Mouse (Mus musculus): ENCODE measurements at regions not wholly inside any gene's neighbourhood (a gene's known extent, or its start where the extent isn't known, plus 50 kb on each side); places are given as distances from the start of the nearest gene placed in this dataset.
A peak's percentile ranks its signal among the peaks of the same experiment; 100 is the strongest.
"Not testable (repeated sequence)": the region's sequence is repeated elsewhere in the genome, so short reads cannot be mapped to it uniquely, and the experiment has no call there.

DNA sequence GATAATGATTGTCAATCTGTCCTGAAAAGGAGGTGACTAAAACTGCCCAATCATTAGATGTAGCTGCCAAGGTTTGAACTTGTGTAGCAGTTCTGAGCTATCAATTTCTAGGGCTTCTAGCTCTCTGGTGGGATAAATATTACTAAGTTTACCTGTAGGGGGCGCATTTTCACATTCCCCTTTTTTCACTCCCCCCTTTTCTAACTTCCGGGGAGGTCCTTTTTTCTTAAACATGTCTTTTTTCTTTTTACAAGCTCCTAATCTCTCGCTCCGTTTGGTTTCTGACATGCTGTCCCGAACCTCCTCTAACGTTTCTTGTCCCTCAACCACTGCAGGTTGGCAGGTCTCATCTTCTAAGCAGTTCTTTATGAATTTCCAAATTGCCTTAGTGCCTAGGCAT is 2129.0 kb downstream of the Cntnap5b start:
- not testable (repeated sequence) for H3K4me3 ChIP-seq (ENCODE audit: low read depth, low read length); H3K36me3 ChIP-seq (replicated peaks); H3K9me3 ChIP-seq (replicated peaks); ATAC-seq (ENCODE audit: extremely low read depth, insufficient number of reproducible peaks, low FRiP score, poor library complexity, severe bottlenecking); DNase-seq (ENCODE audit: low spot score); H3K27me3 ChIP-seq (ENCODE audit: insufficient read depth, low read length); H3K4me1 ChIP-seq (ENCODE audit: insufficient read depth, low read depth, low read length)

DNA sequence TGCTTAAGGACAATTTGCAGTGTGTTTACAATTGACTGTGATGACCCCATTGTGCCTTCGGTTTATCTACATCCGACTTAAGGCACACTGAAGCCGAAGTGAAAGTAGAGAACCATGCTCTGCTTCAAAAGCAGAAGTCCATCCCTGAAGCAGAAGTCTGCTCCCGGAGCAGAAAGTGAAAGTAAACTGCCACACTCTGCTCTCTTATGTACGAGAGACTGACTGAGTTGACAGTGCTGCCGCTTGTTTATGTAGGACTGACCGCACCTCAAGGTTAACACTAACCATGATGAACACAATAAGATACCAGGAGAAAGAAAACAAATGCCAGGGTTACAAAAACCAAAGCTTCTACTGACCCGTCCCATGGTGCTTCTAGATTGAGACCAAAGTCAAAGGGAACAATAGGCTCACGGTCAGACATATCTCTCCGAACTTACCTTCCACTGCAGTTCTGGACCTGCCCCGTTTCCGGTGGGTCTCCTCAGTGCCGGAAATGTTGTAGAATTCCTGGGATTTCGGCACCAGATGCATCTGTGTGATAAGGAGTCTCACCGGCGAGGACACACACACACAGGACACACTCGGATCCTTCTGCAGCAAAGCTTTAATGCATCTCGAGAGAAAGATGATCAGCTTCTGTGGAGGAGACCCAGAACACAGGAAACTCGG is 2129.7 kb downstream of the Cntnap5b start:
- not testable (repeated sequence) for DNase-seq (ENCODE audit: low spot score)

DNA sequence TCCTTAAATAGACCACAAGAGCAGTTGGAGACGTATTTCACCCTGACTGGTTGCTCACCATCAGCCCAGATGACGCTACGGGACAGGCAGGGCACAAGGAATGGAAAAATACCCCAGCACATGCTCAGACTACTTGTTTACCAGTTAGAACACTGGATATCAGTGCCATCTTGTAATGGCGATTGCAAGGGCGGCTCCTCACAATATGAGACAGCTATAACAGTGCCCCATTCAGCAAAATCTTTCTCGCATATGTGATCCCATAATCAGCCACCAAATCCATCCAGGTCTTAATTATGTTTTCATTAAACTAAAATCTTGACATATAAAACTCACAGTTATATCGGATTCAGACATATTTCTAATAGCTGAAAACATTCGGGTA is 2130.3 kb downstream of the Cntnap5b start:
- not testable (repeated sequence) for ATAC-seq (ENCODE audit: extremely low read depth, insufficient number of reproducible peaks, low FRiP score, poor library complexity, severe bottlenecking); H3K36me3 ChIP-seq (replicated peaks); H3K4me1 ChIP-seq (ENCODE audit: insufficient read depth, low read depth, low read length); H3K4me3 ChIP-seq (ENCODE audit: low read depth, low read length); DNase-seq (ENCODE audit: low spot score); H3K9me3 ChIP-seq (replicated peaks); H3K27me3 ChIP-seq (ENCODE audit: insufficient read depth, low read length)

More for the DNA sequence above, 2129.7 kb downstream of the Cntnap5b start:
- ATAC-seq (ENCODE audit: extremely low read depth, insufficient number of reproducible peaks, low FRiP score, poor library complexity, severe bottlenecking), result peak; percentile 28; the same call in 1 of the 2 replicates
- not testable (repeated sequence) for H3K4me1 ChIP-seq (ENCODE audit: insufficient read depth, low read depth, low read length); H3K4me3 ChIP-seq (ENCODE audit: low read depth, low read length); H3K36me3 ChIP-seq (replicated peaks); H3K27me3 ChIP-seq (ENCODE audit: insufficient read depth, low read length); H3K9me3 ChIP-seq (replicated peaks)

DNA sequence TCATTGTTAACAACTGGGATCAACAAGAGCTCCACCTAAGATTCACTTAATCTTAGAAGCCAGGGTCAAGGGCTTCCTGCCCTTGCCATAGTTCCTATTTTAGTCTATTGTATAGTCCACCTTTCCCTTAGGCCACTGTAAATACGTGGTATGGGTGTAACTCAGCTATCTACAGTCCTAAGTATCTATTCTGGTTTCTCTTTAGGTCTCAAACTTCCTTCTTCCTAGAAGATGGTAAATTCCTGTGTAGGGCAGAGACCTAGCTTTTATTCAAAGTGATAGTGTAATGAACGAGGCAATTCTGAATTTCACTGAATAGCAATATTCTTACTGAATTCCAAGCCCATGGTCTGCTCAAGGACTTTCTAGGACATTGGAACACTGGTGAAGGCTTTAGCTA is 2144.4 kb downstream of the Cntnap5b start:
- H3K4me3 ChIP-seq (ENCODE audit: low read depth, low read length); H3K27me3 ChIP-seq (ENCODE audit: insufficient read depth, low read length); H3K4me1 ChIP-seq (ENCODE audit: insufficient read depth, low read depth, low read length); H3K36me3 ChIP-seq (replicated peaks); H3K9me3 ChIP-seq (replicated peaks); DNase-seq (ENCODE audit: low spot score); ATAC-seq (ENCODE audit: extremely low read depth, insufficient number of reproducible peaks, low FRiP score, poor library complexity, severe bottlenecking): not testable (repeated sequence)

DNA sequence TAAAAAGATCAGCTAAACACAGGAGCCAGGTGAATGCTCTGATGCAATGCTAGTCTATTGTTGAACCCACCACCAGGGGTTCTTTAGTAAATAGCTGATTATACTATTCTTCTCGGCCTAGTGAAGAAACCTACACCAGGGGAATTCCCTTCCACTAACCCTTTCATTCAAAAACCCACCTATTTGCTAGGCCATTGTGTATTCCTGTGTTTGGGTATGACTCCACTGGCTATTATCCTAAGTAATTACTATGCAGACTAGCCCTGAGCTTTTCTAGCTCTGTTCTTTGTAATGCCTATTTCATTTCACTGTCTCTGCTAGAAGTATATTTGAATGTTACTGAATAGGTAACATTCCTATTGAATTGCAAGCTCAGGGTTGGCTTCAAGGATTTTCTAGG is 2146.3 kb downstream of the Cntnap5b start:
- TF ChIP-seq POLR2AphosphoS5 (IDR thresholded peaks at IDR 0.05; ENCODE audit: insufficient replicate concordance, low read depth, low read length) (no peak), GATA1 (IDR thresholded peaks at IDR 0.05; ENCODE audit: borderline replicate concordance, low read length) (no peak), TAL1 (conservative IDR thresholded peaks at IDR 0.05; ENCODE audit: low read depth, low read length) (no peak), GATA2 (IDR thresholded peaks at IDR 0.05; ENCODE audit: borderline replicate concordance, low read depth, low read length) (no peak), CTCF (IDR thresholded peaks at IDR 0.05; ENCODE audit: low read depth, low read length) (no peak)
- Histone ChIP-seq H3K36me3 (replicated peaks) (no peaks in the 10 kb centered on the region), H3K4me3 (ENCODE audit: low read depth, low read length) (no peak overlapping the region), H3K27me3 (ENCODE audit: insufficient read depth, low read length) (no peaks in the 10 kb centered on the region), H3K9me3 (replicated peaks) (no peaks in the 10 kb centered on the region; the same call in 1 of the 2 replicates), H3K4me1 (ENCODE audit: insufficient read depth, low read depth, low read length) (no peaks in the 10 kb centered on the region)
- DNase-seq (ENCODE audit: low spot score), result no peak
- no peak for ATAC-seq (ENCODE audit: extremely low read depth, insufficient number of reproducible peaks, low FRiP score, poor library complexity, severe bottlenecking)

DNA sequence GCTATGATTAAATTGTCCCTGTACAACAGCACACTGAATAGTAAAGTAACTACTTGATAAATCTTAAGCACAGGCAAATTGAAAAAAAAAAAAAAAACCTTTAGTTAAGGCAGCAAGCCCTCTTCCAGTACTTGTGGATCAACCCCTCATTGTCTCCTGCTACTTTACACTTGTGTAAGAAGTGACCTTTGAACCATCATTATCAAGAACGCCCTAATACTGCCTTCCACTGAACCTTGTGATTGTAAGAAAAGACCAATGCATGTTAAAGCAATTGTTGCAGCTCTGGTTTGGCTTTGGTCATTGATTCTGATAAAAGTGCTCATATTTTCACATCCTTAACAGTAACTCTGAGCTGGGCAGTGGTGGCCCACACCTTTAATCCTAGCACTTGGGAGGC is 2168.5 kb downstream of the Cntnap5b start:
- no peak for ATAC-seq (ENCODE audit: extremely low read depth, insufficient number of reproducible peaks, low FRiP score, poor library complexity, severe bottlenecking)

More for the DNA sequence above, 2168.5 kb downstream of the Cntnap5b start:
- Histone ChIP-seq H3K4me1 (ENCODE audit: insufficient read depth, low read depth, low read length) (no peaks in the 10 kb centered on the region), H3K4me3 (ENCODE audit: low read depth, low read length) (no peak overlapping the region), H3K27me3 (ENCODE audit: insufficient read depth, low read length) (no peaks in the 10 kb centered on the region), H3K9me3 (replicated peaks) (peaks cover 8% of the 10 kb centered on the region), H3K36me3 (replicated peaks) (no peaks in the 10 kb centered on the region)
- no peak for TF ChIP-seq GATA1 (IDR thresholded peaks at IDR 0.05; ENCODE audit: borderline replicate concordance, low read length)
- TF ChIP-seq POLR2AphosphoS5 (IDR thresholded peaks at IDR 0.05; ENCODE audit: insufficient replicate concordance, low read depth, low read length), result no peak
- no peak for TF ChIP-seq TAL1 (conservative IDR thresholded peaks at IDR 0.05; ENCODE audit: low read depth, low read length)
- no peak for TF ChIP-seq CTCF (IDR thresholded peaks at IDR 0.05; ENCODE audit: low read depth, low read length)
- TF ChIP-seq GATA2 (IDR thresholded peaks at IDR 0.05; ENCODE audit: borderline replicate concordance, low read depth, low read length), result no peak
- DNase-seq (ENCODE audit: low spot score), result no peak
